Mouse (Mus musculus) G1E (cell line): ENCODE data around the gene C87436.

Experiments
- CTCF ChIP-seq: IDR thresholded peaks from 2 replicates; pipeline ENCODE4 v1.5.1; 2012; ENCODE audit warnings: low read depth, low read length, inconsistent platforms, mixed read lengths
- GATA1 ChIP-seq: IDR thresholded peaks from 2 replicates; pipeline ENCODE4 v1.6.1; 2012; ENCODE audit warnings: borderline replicate concordance, low read length, inconsistent platforms, mixed read lengths
- GATA2 ChIP-seq: IDR thresholded peaks from 2 replicates; pipeline ENCODE4 v1.6.1; 2012; ENCODE audit warnings: low read depth, low read length, inconsistent platforms, borderline replicate concordance
- POLR2AphosphoS5 ChIP-seq: IDR thresholded peaks from 2 replicates; pipeline ENCODE4 v1.6.1; 2012; ENCODE audit warnings: low read depth, low read length, inconsistent platforms; ENCODE audit not compliant: insufficient replicate concordance
- TAL1 ChIP-seq: conservative IDR thresholded peaks from 2 replicates; pipeline ENCODE4 v1.6.1; 2012; ENCODE audit warnings: low read depth, low read length, inconsistent platforms, mixed read lengths

- TF ChIP-seq CTCF (no peak), POLR2AphosphoS5 (no peak), TAL1 (no peak), GATA1 (no peak), GATA2 (no peak)
Observed at GRCm38 (mm10) chr6:86496585-86496984, 58.4 kb downstream of the C87436 start.
